Mouse (Mus musculus) forebrain, embryonic 16.5 days (tissue): Measurements from ENCODE around the gene Kcng1. TPM values are rescaled to one million over a fixed set of nuclear protein-coding genes. Genes with fewer than 3 reads are reported as not detected.

Experiments
- ATAC-seq: fragments of 200-750 bp; cut with Nextera tagmentation; 2 replicates; pipeline ENCODE4 v1.8.0; 2017; ENCODE audit warnings: mild to moderate bottlenecking, moderate library complexity
- H3K27ac ChIP-seq: fragments of 300-500 bp; sonication (generic); 2 replicates; pipeline ENCODE4 v1.5.1; 2014; ENCODE audit warnings: low read length, control low read depth
- H3K27me3 ChIP-seq: fragments of 300-500 bp; sonication (generic); replicated peaks from 2 replicates; pipeline ENCODE4 v1.6.1; 2014; ENCODE audit warnings: low read length; ENCODE audit not compliant: control insufficient read depth, insufficient read depth
- H3K36me3 ChIP-seq: fragments of 300-500 bp; sonication (generic); 2 replicates; pipeline ENCODE4 v1.6.1; 2014; ENCODE audit not compliant: control insufficient read depth, insufficient read depth
- H3K4me1 ChIP-seq: fragments of 300-500 bp; sonication (generic); replicated peaks from 2 replicates; pipeline ENCODE4 v1.6.1; 2014; ENCODE audit warnings: low read length; ENCODE audit not compliant: control insufficient read depth, insufficient read depth
- H3K4me2 ChIP-seq: fragments of 300-500 bp; sonication (generic); 2 replicates; pipeline ENCODE4 v1.6.1; 2014; ENCODE audit warnings: mild to moderate bottlenecking, low read length, control low read depth
- H3K4me3 ChIP-seq: fragments of 300-500 bp; sonication (generic); replicated peaks from 2 replicates; pipeline ENCODE4 v1.5.1; 2014; ENCODE audit warnings: mild to moderate bottlenecking, low read length, control low read depth
- H3K9ac ChIP-seq: fragments of 300-500 bp; sonication (generic); replicated peaks from 2 replicates; pipeline ENCODE4 v1.6.1; 2014; ENCODE audit warnings: low read depth, low read length, control low read depth
- H3K9me3 ChIP-seq: fragments of 300-500 bp; sonication (generic); 2 replicates; pipeline ENCODE4 v1.6.1; 2016; ENCODE audit warnings: low read length; ENCODE audit not compliant: control insufficient read depth
- WGBS: fragments of 180-500 bp; shearing (Covaris S2); extraction: QIAGEN DNeasy Blood & Tissue Kit; methylation state at CpG from one replicate; pipeline ENCODE4 v1.1.7; 2014; 5-methylcytosine and 5-hydroxymethylcytosine counted together
- polyA plus RNA-seq: library from polyadenylated mRNA; unstranded; fragments of >200 nt; fragmentation: Nextera tagmentation; extraction: Ambion mirVana; gene quantifications from 2 replicates; pipeline ENCODE4 v1.2.1, GENCODE M21; 2015

Gene Kcng1
- polyA plus RNA-seq, 1 experiment from 2014 or later, result 15.3 TPM

GRCm38 (mm10) chr2:168231471-168231829, 50.1 kb downstream of the Kcng1 start:
- peak overlapping the region; percentile 95 for H3K4me2 ChIP-seq
- H3K27ac ChIP-seq, result no peak overlapping the region
- H3K27me3 ChIP-seq, result no peaks in the 10 kb centered on the region
- peaks cover 6% of the 10 kb centered on the region for H3K36me3 ChIP-seq
- peak overlapping the region; percentile 94 for H3K4me3 ChIP-seq
- peaks cover 33% of the 10 kb centered on the region for H3K4me1 ChIP-seq
- H3K9ac ChIP-seq, result peak overlapping the region; percentile 81
- WGBS, result 61% methylated on average over 33 of the region's 33 CpGs
- H3K9me3 ChIP-seq, result no peaks in the 10 kb centered on the region
- no peak for ATAC-seq

DNA sequence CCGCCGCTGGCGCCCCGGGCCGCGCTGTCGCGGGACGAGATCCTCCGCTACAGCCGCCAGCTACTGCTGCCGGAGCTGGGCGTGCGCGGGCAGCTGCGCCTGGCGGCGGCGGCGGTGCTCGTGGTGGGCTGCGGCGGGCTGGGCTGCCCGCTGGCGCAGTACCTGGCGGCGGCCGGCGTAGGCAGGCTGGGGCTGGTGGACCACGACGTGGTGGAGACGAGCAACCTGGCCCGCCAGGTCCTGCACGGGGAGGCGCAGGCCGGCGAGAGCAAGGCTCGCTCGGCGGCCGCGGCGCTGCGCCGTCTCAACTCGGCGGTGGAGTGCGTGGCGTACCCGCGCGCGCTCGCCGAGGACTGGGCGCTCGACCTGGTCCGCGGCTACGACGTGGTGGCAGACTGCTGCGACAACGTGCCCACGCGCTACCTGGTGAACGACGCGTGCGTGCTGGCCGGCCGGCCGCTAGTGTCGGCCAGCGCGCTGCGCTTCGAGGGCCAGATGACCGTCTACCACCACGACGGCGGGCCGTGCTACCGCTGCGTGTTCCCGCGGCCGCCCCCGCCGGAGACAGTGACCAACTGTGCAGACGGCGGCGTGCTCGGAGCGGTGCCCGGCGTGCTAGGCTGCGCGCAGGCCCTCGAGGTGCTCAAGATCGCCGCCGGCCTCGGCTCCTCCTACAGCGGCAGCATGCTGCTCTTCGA, 50.6 kb downstream of the Kcng1 start:
- H3K4me3 ChIP-seq, result peak overlapping the region; percentile 94
- H3K27me3 ChIP-seq, result no peaks in the 10 kb centered on the region
- peak; percentile 67 for ATAC-seq
- 2% methylated on average over 96 of the region's 105 CpGs for WGBS
- H3K27ac ChIP-seq, result peak overlapping the region; percentile 97
- no peaks in the 10 kb centered on the region for H3K9me3 ChIP-seq
- H3K9ac ChIP-seq, result peak overlapping the region; percentile 81
- H3K36me3 ChIP-seq, result peaks cover 11% of the 10 kb centered on the region
- H3K4me1 ChIP-seq, result peaks cover 33% of the 10 kb centered on the region
- peak overlapping the region; percentile 95 for H3K4me2 ChIP-seq

GRCm38 (mm10) chr2:168230026-168230728, 51.4 kb downstream of the Kcng1 start, which contains the start of the genes Gm20716, Dpm1 and Mocs3:
Gene Gm20716 (minus strand): TSS chr2:168230364.
Gene Dpm1 (minus strand): TSS chr2:168230591.
Gene Mocs3 (plus strand): TSS chr2:168230622.
- peaks cover 33% of the 10 kb centered on the region for H3K4me1 ChIP-seq
- peak within 1 kb of the TSS; percentile 95 for H3K4me2 ChIP-seq
- ATAC-seq, result peak; percentile 92
- peaks cover 15% of the 10 kb centered on the region for H3K36me3 ChIP-seq
- peak within 1 kb of the TSS; percentile 94 for H3K4me3 ChIP-seq
- H3K9me3 ChIP-seq, result no peaks in the 10 kb centered on the region
- under 1% methylated on average over 68 of the region's 73 CpGs for WGBS
- peak within 1 kb of the TSS; percentile 81 for H3K9ac ChIP-seq
- no peaks in the 10 kb centered on the region for H3K27me3 ChIP-seq
- peak within 1 kb of the TSS; percentile 97 for H3K27ac ChIP-seq

DNA sequence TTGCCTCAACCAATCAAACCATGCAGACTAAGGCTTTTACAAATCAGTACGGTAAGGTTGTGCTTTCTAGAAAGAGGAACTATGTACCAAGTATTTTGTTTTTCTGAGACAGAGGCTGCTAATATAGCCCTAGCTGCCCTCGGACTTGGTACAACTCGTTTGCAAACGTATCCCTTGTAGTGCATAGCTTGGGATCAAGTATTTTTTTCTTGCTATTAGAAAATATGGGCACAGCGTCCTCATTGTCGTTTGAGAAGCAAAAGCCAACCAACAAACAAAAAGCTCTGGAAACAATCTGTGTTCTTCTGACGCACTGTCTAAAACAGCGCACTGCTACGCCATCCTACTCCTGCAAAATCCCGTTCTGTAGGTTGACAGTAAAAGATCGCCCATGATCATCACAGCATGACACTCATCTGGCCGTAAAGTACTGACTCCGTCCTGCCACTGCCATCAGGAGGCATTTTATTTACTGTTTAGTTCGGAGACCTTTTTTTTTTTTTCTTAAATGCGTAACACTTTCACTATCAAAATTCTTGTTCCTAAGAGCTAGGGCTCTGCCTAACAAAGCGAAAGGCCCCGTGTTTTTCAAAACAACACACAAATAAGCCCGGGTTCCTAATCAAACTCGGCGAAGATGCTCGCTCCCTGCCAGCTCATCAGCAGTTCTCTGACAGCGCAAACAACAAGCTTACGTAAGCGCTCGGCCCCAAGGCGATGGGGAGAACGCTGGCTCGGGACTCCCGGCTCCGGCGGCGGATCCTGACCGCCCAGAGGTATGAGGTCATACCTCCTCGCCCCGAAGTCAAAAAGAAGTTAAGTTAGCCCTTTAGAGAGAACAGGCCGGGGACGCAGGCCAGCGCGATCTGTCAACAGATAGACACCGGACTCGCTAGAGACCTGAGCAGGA, 52.2 kb downstream of the Kcng1 start:
- no peak for ATAC-seq

GRCm38 (mm10) chr2:168223326-168223725, 58.2 kb downstream of the Kcng1 start:
- Histone ChIP-seq H3K27ac (no peak overlapping the region), H3K27me3 (no peaks in the 10 kb centered on the region), H3K4me3 (no peak overlapping the region), H3K9me3 (no peaks in the 10 kb centered on the region), H3K9ac (no peak overlapping the region), H3K36me3 (peaks cover 48% of the 10 kb centered on the region), H3K4me1 (peaks cover 8% of the 10 kb centered on the region), H3K4me2 (no peak overlapping the region)
- WGBS, result 87% methylated on average over 6 of the region's 6 CpGs
- no peak for ATAC-seq

More for the DNA sequence above, 52.2 kb downstream of the Kcng1 start:
- Histone ChIP-seq H3K4me1 (peaks cover 33% of the 10 kb centered on the region), H3K4me2 (peak overlapping the region; percentile 86), H3K4me3 (peak overlapping the region; percentile 94), H3K27me3 (no peaks in the 10 kb centered on the region), H3K9ac (peak overlapping the region; percentile 81), H3K36me3 (peaks cover 20% of the 10 kb centered on the region), H3K27ac (no peak overlapping the region), H3K9me3 (no peaks in the 10 kb centered on the region)
- WGBS, result 20% methylated on average over 41 of the region's 41 CpGs

- Histone ChIP-seq H3K9ac (no peak overlapping the region), H3K4me3 (no peak overlapping the region), H3K4me1 (no peaks in the 10 kb centered on the region), H3K36me3 (peaks cover 28% of the 10 kb centered on the region), H3K27me3 (no peaks in the 10 kb centered on the region), H3K4me2 (no peak overlapping the region), H3K27ac (no peak overlapping the region), H3K9me3 (no peaks in the 10 kb centered on the region)
- WGBS, result 46% methylated on average over 5 of the region's 5 CpGs
- no peak for ATAC-seq
Observed at GRCm38 (mm10) chr2:168213788-168214397, 67.6 kb downstream of the Kcng1 start.

Other genes starting within 250 kb of the Kcng1 start
- 6.1 and 6.2 TPM in 2 replicates for gene Pard6b, start 200.7 kb downstream of the Kcng1 start, polyA plus RNA-seq
- 2.8 and 3.6 TPM in 2 replicates for gene Adnp, start 74.6 kb downstream of the Kcng1 start, polyA plus RNA-seq
- gene Gm20716, start 51.4 kb downstream of the Kcng1 start, polyA plus RNA-seq, result 23.8 and 24.4 TPM in 2 replicates
- gene Dpm1, start 51.1 kb downstream of the Kcng1 start, polyA plus RNA-seq, result 56.1 and 65.9 TPM in 2 replicates
- 6.9 and 7.7 TPM in 2 replicates for gene Mocs3, start 51.1 kb downstream of the Kcng1 start, polyA plus RNA-seq